Mouse (Mus musculus): ENCODE measurements around the gene Siglece. TPM values are rescaled to one million over a fixed set of nuclear protein-coding genes. Genes with fewer than 3 reads are reported as not detected.
A peak's percentile ranks its signal among the peaks of the same experiment; 100 is the strongest.
"Not testable (repeated sequence)": the region's sequence is repeated elsewhere in the genome, so short reads cannot be mapped to it uniquely, and the experiment has no call there.

Gene Siglece
- total and polyA plus RNA-seq, 2 experiments from 2014 or later, result not detected

- 92% methylated on average over 32 of the region's 32 CpGs for WGBS
- no peak for DNase-seq (ENCODE audit: low spot score)
These were observed 15.1 kb upstream of the Siglece start for GRCm38 (mm10) chr7:43675091-43675490.

GRCm38 (mm10) chr7:43672581-43673260 is 12.8 kb upstream of the Siglece start:
- Histone ChIP-seq H3K4me1 (ENCODE audit: insufficient read depth, low read length) (no peaks in the 10 kb centered on the region), H3K4me3 (ENCODE audit: low read depth, low read length) (peak overlapping the region; percentile 71), H3K27me3 (ENCODE audit: insufficient read depth, low read length) (no peaks in the 10 kb centered on the region), H3K9me3 (ENCODE audit: low read length) (0 out of 2 replicates have a peak, but pooled peaks cover 5% of the 10 kb centered on the region), H3K36me3 (ENCODE audit: insufficient read depth, low read length) (peaks cover 30% of the 10 kb centered on the region), H3K9ac (replicated peaks; ENCODE audit: low read length, poor library complexity, severe bottlenecking) (peak overlapping the region; percentile 73), H3K4me2 (ENCODE audit: low read depth, low read length, poor library complexity, severe bottlenecking) (peak overlapping the region; percentile 67), H3K27ac (ENCODE audit: low read depth, low read length) (peak overlapping the region; percentile 59; the same call in 1 of the 2 replicates)
- DNase-seq (ENCODE audit: low spot score), result no peak
- TF ChIP-seq CTCF (IDR thresholded peaks at IDR 0.05), result no peak
- no peak; the same call in 1 of the 2 replicates for ATAC-seq (ENCODE audit: low FRiP score)
- WGBS, result 13% methylated on average over 10 of the region's 10 CpGs

More at GRCm38 (mm10) chr7:43675091-43675490, 15.1 kb upstream of the Siglece start:
- Histone ChIP-seq H3K27ac (ENCODE audit: low read depth, low read length) (no peak overlapping the region), H3K4me3 (ENCODE audit: low read depth, low read length) (no peak overlapping the region), H3K9ac (replicated peaks; ENCODE audit: low read length, poor library complexity, severe bottlenecking) (no peak overlapping the region), H3K9me3 (ENCODE audit: low read length) (0 out of 2 replicates have a peak, but pooled peaks cover 5% of the 10 kb centered on the region), H3K36me3 (ENCODE audit: insufficient read depth, low read length) (peaks cover 30% of the 10 kb centered on the region), H3K27me3 (ENCODE audit: insufficient read depth, low read length) (no peaks in the 10 kb centered on the region), H3K4me1 (ENCODE audit: insufficient read depth, low read length) (no peaks in the 10 kb centered on the region), H3K4me2 (ENCODE audit: low read depth, low read length, poor library complexity, severe bottlenecking) (no peak overlapping the region)
- no peak for ATAC-seq (ENCODE audit: low FRiP score)
- TF ChIP-seq CTCF (IDR thresholded peaks at IDR 0.05), result no peak

GRCm38 (mm10) chr7:43671809-43672580 is 12.0 kb upstream of the Siglece start, which contains the start of gene Ctu1:
Ctu1 (plus strand) TSS chr7:43672016.
- Histone ChIP-seq H3K4me1 (ENCODE audit: insufficient read depth, low read length) (no peaks in the 10 kb centered on the region), H3K36me3 (ENCODE audit: insufficient read depth, low read length) (peaks cover 24% of the 10 kb centered on the region), H3K9ac (replicated peaks; ENCODE audit: low read length, poor library complexity, severe bottlenecking) (peak within 1 kb of the TSS; percentile 73), H3K9me3 (ENCODE audit: low read length) (0 out of 2 replicates have a peak, but pooled peaks cover 5% of the 10 kb centered on the region), H3K27me3 (ENCODE audit: insufficient read depth, low read length) (no peaks in the 10 kb centered on the region), H3K4me3 (ENCODE audit: low read depth, low read length) (peak within 1 kb of the TSS; percentile 71), H3K4me2 (ENCODE audit: low read depth, low read length, poor library complexity, severe bottlenecking) (peak within 1 kb of the TSS; percentile 67), H3K27ac (ENCODE audit: low read depth, low read length) (peak within 1 kb of the TSS; percentile 59)
- 0% methylated on average over 26 of the region's 26 CpGs for WGBS
- peak; percentile 97 for DNase-seq (ENCODE audit: low spot score)
- TF ChIP-seq CTCF (IDR thresholded peaks at IDR 0.05), result no peak
- ATAC-seq (ENCODE audit: low FRiP score), result peak; percentile 96

- Histone ChIP-seq H3K27me3 (ENCODE audit: insufficient read depth, low read length) (no peaks in the 10 kb centered on the region), H3K9ac (replicated peaks; ENCODE audit: low read length, poor library complexity, severe bottlenecking) (peak overlapping the region; percentile 73), H3K4me1 (ENCODE audit: insufficient read depth, low read length) (no peaks in the 10 kb centered on the region), H3K4me2 (ENCODE audit: low read depth, low read length, poor library complexity, severe bottlenecking) (peak overlapping the region; percentile 67), H3K9me3 (ENCODE audit: low read length) (0 out of 2 replicates have a peak, but pooled peaks cover under 1% of the 10 kb centered on the region), H3K36me3 (ENCODE audit: insufficient read depth, low read length) (peaks cover 16% of the 10 kb centered on the region), H3K4me3 (ENCODE audit: low read depth, low read length) (peak overlapping the region; percentile 71), H3K27ac (ENCODE audit: low read depth, low read length) (0 out of 2 replicates have a peak overlapping the region, but pooled peaks have one; percentile 4)
- peak; percentile 22; the same call in 1 of the 2 replicates for ATAC-seq (ENCODE audit: low FRiP score)
- TF ChIP-seq CTCF (IDR thresholded peaks at IDR 0.05), result no peak
- no peak for DNase-seq (ENCODE audit: low spot score)
- 69% methylated on average over 11 of the region's 11 CpGs for WGBS
These were observed 11.3 kb upstream of the Siglece start for GRCm38 (mm10) chr7:43671064-43671808.

GRCm38 (mm10) chr7:43668582-43668981 is 8.6 kb upstream of the Siglece start:
- H3K9me3 ChIP-seq (ENCODE audit: low read length), result no peaks in the 10 kb centered on the region
- no peak overlapping the region for H3K9ac ChIP-seq (replicated peaks; ENCODE audit: low read length, poor library complexity, severe bottlenecking)
- no peaks in the 10 kb centered on the region for H3K27me3 ChIP-seq (ENCODE audit: insufficient read depth, low read length)
- no peak overlapping the region for H3K4me3 ChIP-seq (ENCODE audit: low read depth, low read length)
- H3K36me3 ChIP-seq (ENCODE audit: insufficient read depth, low read length), result no peaks in the 10 kb centered on the region
- no peak for DNase-seq (ENCODE audit: low spot score)
- no peak for ATAC-seq (ENCODE audit: low FRiP score)
- 9% methylated on average over 3 of the region's 3 CpGs for WGBS
- no peak overlapping the region for H3K27ac ChIP-seq (ENCODE audit: low read depth, low read length)
- TF ChIP-seq CTCF (IDR thresholded peaks at IDR 0.05), result peak; percentile 43
- H3K4me1 ChIP-seq (ENCODE audit: insufficient read depth, low read length), result no peaks in the 10 kb centered on the region
- H3K4me2 ChIP-seq (ENCODE audit: low read depth, low read length, poor library complexity, severe bottlenecking), result no peak overlapping the region

- H3K9me3 ChIP-seq (ENCODE audit: low read length); DNase-seq (ENCODE audit: low spot score); H3K27ac ChIP-seq (ENCODE audit: low read depth, low read length); H3K4me2 ChIP-seq (ENCODE audit: low read depth, low read length, poor library complexity, severe bottlenecking); ATAC-seq (ENCODE audit: low FRiP score); H3K27me3 ChIP-seq (ENCODE audit: insufficient read depth, low read length); H3K9ac ChIP-seq (replicated peaks; ENCODE audit: low read length, poor library complexity, severe bottlenecking); H3K4me1 ChIP-seq (ENCODE audit: insufficient read depth, low read length); H3K36me3 ChIP-seq (ENCODE audit: insufficient read depth, low read length); H3K4me3 ChIP-seq (ENCODE audit: low read depth, low read length): not testable (repeated sequence)
- WGBS, result 96% methylated on average over 4 of the region's 4 CpGs
These were observed 7.3 kb upstream of the Siglece start for GRCm38 (mm10) chr7:43667221-43667620.

Measured in midbrain, postnatal 0 days (tissue).